Mouse (Mus musculus) heart, embryonic 13.5 days (tissue): ENCODE measurements at regions not wholly inside any gene's neighbourhood (a gene's known extent, or its start where the extent isn't known, plus 50 kb on each side); places are given as distances from the start of the nearest gene placed in this dataset.

Experiments used
- ATAC-seq: fragments of 200-750 bp; cut with Nextera tagmentation; 2 replicates; pipeline ENCODE4 v1.8.0; 2017; ENCODE audit warnings: moderate TSS enrichment; ENCODE audit not compliant: insufficient number of reproducible peaks, low FRiP score, low TSS enrichment; ENCODE audit errors: extremely low read depth
- H3K27ac ChIP-seq: fragments of 300-500 bp; sonication (generic); replicated peaks from 2 replicates; pipeline ENCODE4 v1.5.1; 2015; ENCODE audit warnings: moderate library complexity, mild to moderate bottlenecking, inconsistent platforms
- H3K27me3 ChIP-seq: fragments of 300-500 bp; sonication (generic); replicated peaks from 2 replicates; pipeline ENCODE4 v1.6.1; 2015; ENCODE audit warnings: mild to moderate bottlenecking, inconsistent platforms
- H3K36me3 ChIP-seq: fragments of 300-500 bp; sonication (generic); 2 replicates; pipeline ENCODE4 v1.6.1; 2015; ENCODE audit warnings: mild to moderate bottlenecking, inconsistent platforms
- H3K4me1 ChIP-seq: fragments of 300-500 bp; sonication (generic); 2 replicates; pipeline ENCODE4 v1.6.1; 2015; ENCODE audit warnings: inconsistent platforms
- H3K4me2 ChIP-seq: fragments of 300-500 bp; sonication (generic); 2 replicates; pipeline ENCODE4 v1.6.1; 2015; ENCODE audit warnings: inconsistent platforms, mild to moderate bottlenecking, moderate library complexity
- H3K4me3 ChIP-seq: fragments of 300-500 bp; sonication (generic); 2 replicates; pipeline ENCODE4 v1.5.1; 2015; ENCODE audit warnings: moderate library complexity, mild to moderate bottlenecking, inconsistent platforms
- H3K9ac ChIP-seq: fragments of 300-500 bp; sonication (generic); 2 replicates; pipeline ENCODE4 v1.6.1; 2015; ENCODE audit warnings: inconsistent platforms, mild to moderate bottlenecking, moderate library complexity
- H3K9me3 ChIP-seq: fragments of 300-500 bp; sonication (generic); 2 replicates; pipeline ENCODE4 v1.6.1; 2016; ENCODE audit warnings: inconsistent platforms
- WGBS: fragments of 180-500 bp; shearing (Covaris S2); methylation state at CpG from one replicate; pipeline ENCODE4 v1.1.7; 2015; ENCODE audit warnings: mixed read lengths; 5-methylcytosine and 5-hydroxymethylcytosine counted together

- H3K4me1 ChIP-seq = no peaks in the 10 kb centered on the region
- no peak overlapping the region for H3K27ac ChIP-seq
- H3K4me3 ChIP-seq = no peak overlapping the region
- no peak overlapping the region for H3K9ac ChIP-seq
- no peaks in the 10 kb centered on the region for H3K36me3 ChIP-seq
- no peaks in the 10 kb centered on the region for H3K9me3 ChIP-seq
- peaks cover 36% of the 10 kb centered on the region for H3K27me3 ChIP-seq
- 59% methylated on average over 3 of the region's 3 CpGs for WGBS
- H3K4me2 ChIP-seq = no peak overlapping the region
- no peak for ATAC-seq
Observed at GRCm38 (mm10) chr8:11909146-11909545, 68.9 kb downstream of the Tex29 start.

DNA sequence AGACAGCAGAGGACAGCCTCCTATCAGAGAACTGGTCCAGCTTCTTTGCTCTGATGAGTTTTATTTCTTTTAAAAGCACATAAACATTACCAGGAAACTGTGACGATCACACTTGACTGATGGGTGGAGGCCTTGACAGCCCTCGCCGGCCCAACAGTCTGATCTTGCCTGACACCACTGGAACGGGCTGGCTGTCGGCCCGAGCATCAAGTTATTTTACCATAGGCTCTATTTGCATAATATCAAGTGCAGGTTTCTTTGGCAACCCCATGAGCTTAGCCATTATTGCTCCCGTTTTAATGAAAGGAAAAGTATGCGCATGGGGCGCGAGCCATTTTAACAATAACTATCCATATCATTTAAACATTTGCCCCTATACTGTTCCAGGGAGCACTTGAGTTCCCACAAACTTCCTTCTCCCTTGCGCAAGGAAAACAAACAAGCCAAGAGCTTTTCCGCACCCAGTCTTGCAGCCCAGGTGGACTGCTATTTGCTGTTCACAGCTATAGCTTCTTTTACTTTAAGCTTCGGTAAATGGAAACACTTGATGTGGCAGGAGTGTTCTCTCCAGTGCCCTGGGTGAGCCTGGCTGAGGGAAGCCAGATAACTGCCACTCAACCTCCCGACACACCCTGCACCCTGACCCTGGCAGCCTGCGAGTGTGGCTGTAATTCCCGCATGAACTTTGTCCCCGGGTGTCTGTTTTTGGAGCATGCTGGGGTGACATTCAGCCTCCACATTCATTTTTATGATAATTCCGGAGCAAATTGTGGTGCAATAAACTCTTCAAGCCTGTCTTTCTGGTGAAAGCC lies 71.6 kb downstream of the Tex29 start:
- Histone ChIP-seq H3K27me3 (peaks cover 33% of the 10 kb centered on the region), H3K36me3 (no peaks in the 10 kb centered on the region), H3K4me1 (peaks cover 12% of the 10 kb centered on the region), H3K27ac (no peak overlapping the region), H3K9me3 (no peaks in the 10 kb centered on the region), H3K4me2 (no peak overlapping the region), H3K9ac (no peak overlapping the region), H3K4me3 (no peak overlapping the region)
- no peak for ATAC-seq
- WGBS = 66% methylated on average over 18 of the region's 18 CpGs

DNA sequence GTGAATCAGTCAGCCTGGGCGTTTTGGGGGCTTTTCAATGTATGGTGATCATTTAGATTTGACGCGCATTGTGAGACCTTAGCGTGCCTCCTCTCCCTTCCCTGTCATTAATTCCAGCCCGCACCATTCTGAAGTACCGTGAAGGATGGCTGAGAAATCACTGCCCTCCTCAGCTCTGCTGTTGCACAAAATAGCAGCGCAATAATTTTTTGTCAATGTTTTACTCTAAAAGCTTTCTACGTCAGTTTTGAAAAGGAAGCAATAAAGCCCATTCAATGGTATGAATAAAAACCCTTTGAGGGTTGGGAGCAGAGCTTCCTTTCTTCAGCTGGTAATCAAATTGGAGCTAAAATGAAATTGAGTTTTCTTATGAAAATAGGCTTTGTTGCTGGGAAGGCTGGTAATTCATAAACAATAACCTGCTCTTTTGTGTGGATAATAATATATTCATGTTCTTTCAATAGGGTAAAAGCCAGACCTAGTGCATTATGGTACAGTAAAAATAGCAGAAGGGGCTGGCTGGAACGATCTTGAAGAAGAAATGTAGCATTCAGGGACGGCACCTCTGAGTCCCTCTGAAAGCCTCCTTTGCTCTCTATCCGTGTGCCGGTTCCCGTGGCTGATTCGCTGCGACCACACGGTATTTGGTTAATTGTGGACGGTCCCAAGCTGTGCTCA lies 72.3 kb downstream of the Tex29 start:
- no peak overlapping the region for H3K4me2 ChIP-seq
- peaks cover 34% of the 10 kb centered on the region for H3K27me3 ChIP-seq
- no peaks in the 10 kb centered on the region for H3K36me3 ChIP-seq
- H3K9ac ChIP-seq = no peak overlapping the region
- H3K27ac ChIP-seq = no peak overlapping the region
- peaks cover 12% of the 10 kb centered on the region for H3K4me1 ChIP-seq
- ATAC-seq = no peak
- no peak overlapping the region for H3K4me3 ChIP-seq
- H3K9me3 ChIP-seq = no peaks in the 10 kb centered on the region
- 76% methylated on average over 17 of the region's 17 CpGs for WGBS

- Histone ChIP-seq H3K9ac (no peak overlapping the region), H3K27ac (no peak overlapping the region), H3K27me3 (peaks cover 34% of the 10 kb centered on the region), H3K9me3 (no peaks in the 10 kb centered on the region), H3K4me2 (no peak overlapping the region), H3K4me3 (no peak overlapping the region), H3K36me3 (no peaks in the 10 kb centered on the region), H3K4me1 (peaks cover 12% of the 10 kb centered on the region)
- WGBS = 61% methylated on average over 12 of the region's 12 CpGs
- no peak for ATAC-seq
Observed at GRCm38 (mm10) chr8:11913129-11913900, 73.0 kb downstream of the Tex29 start.

DNA sequence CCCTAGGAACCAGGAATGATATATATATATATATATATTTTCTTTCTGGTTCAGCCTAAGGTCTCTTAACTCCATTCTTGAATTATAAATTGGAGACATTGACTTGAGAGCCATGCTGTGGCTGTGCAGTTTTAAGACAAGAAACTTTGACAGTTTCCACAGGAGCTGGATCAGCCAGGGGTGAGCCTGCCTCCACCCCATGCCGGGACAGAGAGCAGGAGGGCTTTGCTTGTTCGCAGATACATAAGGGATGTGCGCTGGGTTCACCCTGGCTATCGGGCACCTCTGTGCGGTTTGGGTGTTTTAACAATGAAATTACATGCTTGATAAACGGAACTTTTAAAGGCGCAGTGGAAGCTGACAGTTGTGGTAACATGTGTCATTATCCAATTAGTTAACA lies 73.9 kb downstream of the Tex29 start:
- 63% methylated on average over 7 of the region's 7 CpGs for WGBS
- Histone ChIP-seq H3K27ac (no peak overlapping the region), H3K4me3 (no peak overlapping the region), H3K27me3 (peaks cover 34% of the 10 kb centered on the region), H3K9me3 (no peaks in the 10 kb centered on the region), H3K36me3 (no peaks in the 10 kb centered on the region), H3K4me2 (no peak overlapping the region), H3K4me1 (peaks cover 12% of the 10 kb centered on the region), H3K9ac (no peak overlapping the region)
- no peak for ATAC-seq

GRCm38 (mm10) chr8:11914681-11915474 lies 74.6 kb downstream of the Tex29 start:
- no peak overlapping the region for H3K27ac ChIP-seq
- ATAC-seq = no peak; the same call in 1 of the 2 replicates
- peak overlapping the region; percentile 49 for H3K4me2 ChIP-seq
- peaks cover 34% of the 10 kb centered on the region for H3K27me3 ChIP-seq
- no peaks in the 10 kb centered on the region for H3K9me3 ChIP-seq
- peak overlapping the region; percentile 38; the same call in 1 of the 2 replicates for H3K9ac ChIP-seq
- WGBS = 45% methylated on average over 19 of the region's 19 CpGs
- no peaks in the 10 kb centered on the region for H3K36me3 ChIP-seq
- 0 out of 2 replicates have a peak overlapping the region, but pooled peaks have one; percentile 6 for H3K4me3 ChIP-seq
- peaks cover 12% of the 10 kb centered on the region for H3K4me1 ChIP-seq

DNA sequence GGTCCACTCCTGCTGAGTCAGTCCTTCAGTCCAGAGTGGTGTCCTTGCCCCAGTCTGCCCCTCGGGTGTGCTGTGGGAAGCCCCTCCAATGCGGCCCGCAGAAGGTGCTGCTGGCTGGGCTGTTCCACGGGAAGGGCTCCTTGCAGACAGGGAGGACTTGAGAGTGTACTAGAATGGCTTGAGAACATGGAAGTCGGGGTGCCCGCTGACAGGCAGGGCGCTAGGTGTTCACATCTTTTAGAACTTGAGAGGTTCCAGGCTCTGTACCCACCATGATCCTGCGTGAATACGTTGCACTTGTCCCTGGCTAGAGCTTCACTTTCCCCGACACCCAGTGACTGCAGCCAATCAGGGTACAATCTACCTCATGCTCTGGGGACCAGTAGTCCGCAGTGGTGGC lies 75.4 kb downstream of the Tex29 start:
- Histone ChIP-seq H3K4me3 (no peak overlapping the region), H3K4me1 (peaks cover 12% of the 10 kb centered on the region), H3K36me3 (no peaks in the 10 kb centered on the region), H3K9ac (no peak overlapping the region), H3K27me3 (peaks cover 34% of the 10 kb centered on the region), H3K27ac (no peak overlapping the region), H3K4me2 (no peak overlapping the region), H3K9me3 (no peaks in the 10 kb centered on the region)
- WGBS = 75% methylated on average over 11 of the region's 11 CpGs
- ATAC-seq = no peak

- Histone ChIP-seq H3K9ac (no peak overlapping the region), H3K27ac (no peak overlapping the region), H3K4me3 (no peak overlapping the region), H3K27me3 (peaks cover 11% of the 10 kb centered on the region; the same call in 1 of the 2 replicates), H3K9me3 (no peaks in the 10 kb centered on the region), H3K36me3 (no peaks in the 10 kb centered on the region), H3K4me2 (no peak overlapping the region), H3K4me1 (peaks cover 9% of the 10 kb centered on the region)
- WGBS = 71% methylated on average over 2 of the region's 2 CpGs
- no peak for ATAC-seq
Observed at GRCm38 (mm10) chr8:11919876-11920275, 79.6 kb downstream of the Tex29 start.

GRCm38 (mm10) chr8:11923115-11923514 lies 82.8 kb downstream of the Tex29 start:
- Histone ChIP-seq H3K9ac (no peak overlapping the region), H3K9me3 (no peaks in the 10 kb centered on the region), H3K36me3 (no peaks in the 10 kb centered on the region), H3K4me1 (no peaks in the 10 kb centered on the region), H3K27me3 (peaks cover 9% of the 10 kb centered on the region), H3K27ac (no peak overlapping the region), H3K4me3 (no peak overlapping the region), H3K4me2 (no peak overlapping the region)
- no peak for ATAC-seq
- 71% methylated on average over 7 of the region's 7 CpGs for WGBS

GRCm38 (mm10) chr8:11924165-11924564 lies 83.9 kb downstream of the Tex29 start:
- WGBS = 50% methylated on average over 11 of the region's 11 CpGs
- Histone ChIP-seq H3K4me3 (no peak overlapping the region), H3K9me3 (no peaks in the 10 kb centered on the region), H3K4me2 (no peak overlapping the region), H3K4me1 (no peaks in the 10 kb centered on the region), H3K27ac (no peak overlapping the region), H3K27me3 (peaks cover 12% of the 10 kb centered on the region), H3K36me3 (no peaks in the 10 kb centered on the region), H3K9ac (no peak overlapping the region)
- no peak for ATAC-seq

DNA sequence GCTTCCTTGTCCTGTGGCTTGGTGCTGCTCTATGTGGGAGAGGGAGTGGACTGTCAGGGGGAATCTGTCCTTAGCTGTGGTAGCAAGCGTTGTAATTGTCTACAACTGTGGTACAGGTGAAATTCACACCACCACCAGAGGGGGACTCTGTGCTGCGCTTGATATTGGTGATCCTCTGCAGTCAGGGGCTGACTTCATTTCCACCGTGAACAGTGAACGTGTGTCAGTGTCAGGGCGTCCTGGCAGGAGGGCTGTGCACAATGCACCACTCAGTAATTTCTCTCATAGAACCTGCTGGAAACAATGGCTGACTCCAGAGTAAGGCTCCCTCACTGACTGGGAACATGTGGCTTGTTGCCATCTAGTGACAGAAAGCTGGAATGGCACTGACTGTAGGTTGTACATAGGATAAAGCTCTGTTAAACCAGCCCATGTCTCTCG lies 102.6 kb downstream of the Tex29 start:
- Histone ChIP-seq H3K36me3 (no peaks in the 10 kb centered on the region), H3K9me3 (no peaks in the 10 kb centered on the region), H3K4me3 (no peak overlapping the region), H3K27ac (no peak overlapping the region), H3K4me2 (no peak overlapping the region), H3K9ac (no peak overlapping the region), H3K27me3 (peaks cover 8% of the 10 kb centered on the region), H3K4me1 (no peaks in the 10 kb centered on the region)
- WGBS = 24% methylated on average over 6 of the region's 6 CpGs
- no peak for ATAC-seq
